Mouse (Mus musculus) testis, postnatal 10 days (tissue): Measurements from ENCODE around the gene Tlr12.
A peak's percentile ranks its signal among the peaks of the same experiment; 100 is the strongest.
"Not testable (repeated sequence)": the region's sequence is repeated elsewhere in the genome, so short reads cannot be mapped to it uniquely, and the experiment has no call there.

ENCODE experiments used
- DNase-seq: peaks from one replicate; pipeline ENCODE4 v3.0.0; 2021; ENCODE audit warnings: low spot score

The Tlr12 gene

GRCm38 (mm10) chr4:128618246-128618911, at the start of gene Tlr12:
Gene Tlr12, minus strand, starts transcription at chr4:128618619.
- no peak for DNase-seq

- not testable (repeated sequence) for DNase-seq
These were observed 48.8 kb upstream of the Tlr12 start for GRCm38 (mm10) chr4:128667195-128667594.

- not testable (repeated sequence) for DNase-seq
These were observed 47.9 kb upstream of the Tlr12 start for GRCm38 (mm10) chr4:128666362-128666761.

GRCm38 (mm10) chr4:128664002-128664401, 45.6 kb upstream of the Tlr12 start:
- no peak for DNase-seq

- no peak for DNase-seq
These were observed 42.6 kb upstream of the Tlr12 start for GRCm38 (mm10) chr4:128661063-128661462.

- DNase-seq = no peak
These were observed 41.8 kb upstream of the Tlr12 start for GRCm38 (mm10) chr4:128660196-128660595.

- DNase-seq = no peak
These were observed 37.0 kb upstream of the Tlr12 start for GRCm38 (mm10) chr4:128655446-128655845.

GRCm38 (mm10) chr4:128654505-128655381, 36.3 kb upstream of the Tlr12 start, which contains the start of gene Phc2:
Gene Phc2, plus strand, starts transcription at chr4:128654702.
- DNase-seq = peak; percentile 94

- DNase-seq = no peak
These were observed 34.3 kb upstream of the Tlr12 start for GRCm38 (mm10) chr4:128652584-128653298.

- no peak for DNase-seq
These were observed 33.1 kb upstream of the Tlr12 start for GRCm38 (mm10) chr4:128651530-128651929.

- DNase-seq = no peak
These were observed 30.3 kb upstream of the Tlr12 start for GRCm38 (mm10) chr4:128648567-128649255.

GRCm38 (mm10) chr4:128646762-128647161, 28.3 kb upstream of the Tlr12 start:
- no peak for DNase-seq

- DNase-seq = no peak
These were observed 27.5 kb upstream of the Tlr12 start for GRCm38 (mm10) chr4:128645896-128646295.

GRCm38 (mm10) chr4:128641766-128642717, 23.6 kb upstream of the Tlr12 start:
- DNase-seq = no peak

- no peak for DNase-seq
These were observed 20.0 kb upstream of the Tlr12 start for GRCm38 (mm10) chr4:128638265-128638923.

GRCm38 (mm10) chr4:128637250-128637649, 18.8 kb upstream of the Tlr12 start:
- DNase-seq = no peak

GRCm38 (mm10) chr4:128635894-128636585, 17.6 kb upstream of the Tlr12 start:
- DNase-seq = no peak

GRCm38 (mm10) chr4:128635451-128635850, 17.0 kb upstream of the Tlr12 start:
- DNase-seq = no peak

GRCm38 (mm10) chr4:128621109-128621508, 2.7 kb upstream of the Tlr12 start:
- no peak for DNase-seq

GRCm38 (mm10) chr4:128620572-128620971, 2.2 kb upstream of the Tlr12 start:
- DNase-seq = no peak
